Mouse (Mus musculus) kidney, embryonic 16.5 days (tissue): Measurements from ENCODE around the gene Dnm3. TPM values are rescaled to one million over a fixed set of nuclear protein-coding genes. Genes with fewer than 3 reads are reported as not detected.

ENCODE experiments used
- ATAC-seq: fragments of 200-750 bp; cut with Nextera tagmentation; 2 replicates; pipeline ENCODE4 v1.8.0; 2017; ENCODE audit warnings: moderate TSS enrichment; ENCODE audit not compliant: low FRiP score, low TSS enrichment
- H3K27ac ChIP-seq: fragments of 300-500 bp; sonication (generic); 2 replicates; pipeline ENCODE4 v1.5.1; 2014; ENCODE audit warnings: low read length
- H3K27me3 ChIP-seq: fragments of 300-500 bp; sonication (generic); 2 replicates; pipeline ENCODE4 v1.6.1; 2014; ENCODE audit warnings: low read length, control low read depth, mixed read lengths; ENCODE audit not compliant: insufficient read depth
- H3K36me3 ChIP-seq: fragments of 300-500 bp; sonication (generic); 2 replicates; pipeline ENCODE4 v1.6.1; 2014; ENCODE audit warnings: low read length, control low read depth, mixed read lengths; ENCODE audit not compliant: insufficient read depth
- H3K4me1 ChIP-seq: fragments of 300-500 bp; sonication (generic); 2 replicates; pipeline ENCODE4 v1.6.1; 2014; ENCODE audit warnings: low read length, control low read depth, mixed read lengths; ENCODE audit not compliant: insufficient read depth
- H3K4me2 ChIP-seq: fragments of 300-500 bp; sonication (generic); replicated peaks from 2 replicates; pipeline ENCODE4 v1.6.1; 2014; ENCODE audit warnings: low read depth, low read length
- H3K4me3 ChIP-seq: fragments of 300-500 bp; sonication (generic); 2 replicates; pipeline ENCODE4 v1.5.1; 2014; ENCODE audit warnings: mild to moderate bottlenecking, low read length
- H3K9ac ChIP-seq: fragments of 300-500 bp; sonication (generic); replicated peaks from 2 replicates; pipeline ENCODE4 v1.6.1; 2014; ENCODE audit warnings: low read length
- H3K9me3 ChIP-seq: fragments of 300-500 bp; sonication (generic); 2 replicates; pipeline ENCODE4 v1.6.1; 2016; ENCODE audit warnings: low read length, control low read depth
- WGBS: fragments of 180-500 bp; shearing (Covaris S2); extraction: QIAGEN DNeasy Blood & Tissue Kit; methylation state at CpG from one replicate; pipeline ENCODE4 v1.1.7; 2014; 5-methylcytosine and 5-hydroxymethylcytosine counted together
- polyA plus RNA-seq: library from polyadenylated mRNA; unstranded; fragments of >200 nt; fragmentation: Nextera tagmentation; extraction: Ambion mirVana; gene quantifications from 2 replicates; pipeline ENCODE4 v1.2.1, GENCODE M21; 2015

Dnm3 gene
- 6.8 and 8.9 TPM in 2 replicates for polyA plus RNA-seq

DNA sequence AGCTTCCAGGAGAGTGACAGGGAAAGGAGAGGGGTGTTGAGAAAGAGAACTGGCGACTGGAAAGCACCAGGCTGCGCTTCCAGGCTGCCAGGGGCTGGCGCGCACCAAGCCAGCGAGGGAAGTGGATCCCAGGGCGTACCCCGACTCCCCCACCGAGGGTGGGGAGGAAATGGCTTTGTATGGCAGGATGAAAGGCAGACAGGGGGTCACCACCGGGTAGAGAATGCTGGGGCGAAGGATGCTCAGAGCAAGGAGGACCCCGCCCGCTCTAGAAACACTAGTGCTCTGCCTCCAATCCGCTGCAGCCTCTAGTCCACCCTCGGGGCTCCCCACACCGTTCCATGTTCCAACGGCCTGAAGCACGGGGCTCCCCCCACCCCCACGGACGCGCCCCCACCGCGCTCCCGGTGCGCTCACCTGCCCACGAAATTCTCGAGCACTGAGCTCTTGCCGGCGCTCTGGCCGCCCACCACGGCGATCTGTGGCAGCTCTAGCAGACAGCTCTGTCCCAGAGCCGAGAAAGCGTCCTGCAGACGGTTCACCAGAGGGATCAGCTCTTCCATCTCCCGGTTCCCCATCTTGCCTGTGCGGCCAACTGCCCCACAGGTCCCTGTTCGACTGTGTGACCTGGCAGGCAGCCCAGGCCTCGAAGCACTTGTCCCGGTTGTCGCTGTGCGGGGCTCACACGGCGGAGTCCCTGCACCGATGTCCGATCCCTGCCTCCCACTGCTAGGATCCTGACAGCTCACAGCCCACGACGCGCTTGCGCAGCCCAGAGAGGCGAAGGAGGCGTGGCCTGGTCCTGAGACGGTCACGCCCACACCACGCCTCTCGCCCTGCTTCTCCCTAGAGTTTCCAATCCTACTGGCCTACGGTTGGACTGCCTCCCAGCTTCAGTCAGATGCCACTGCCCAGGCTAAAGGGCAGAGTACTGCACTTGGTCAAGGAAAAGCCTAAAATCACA, at the start of gene Dnm3:
Gene Dnm3 (minus strand): TSS at position 789 of the 964 bp plus-strand sequence.
- ATAC-seq, result peak; percentile 100
- Histone ChIP-seq H3K9ac (peak within 1 kb of the TSS; percentile 68), H3K4me2 (peak within 1 kb of the TSS; percentile 100), H3K27me3 (peaks cover 24% of the 10 kb centered on the region), H3K9me3 (no peaks in the 10 kb centered on the region), H3K4me3 (peak within 1 kb of the TSS; percentile 78), H3K36me3 (no peaks in the 10 kb centered on the region), H3K4me1 (peaks cover 4% of the 10 kb centered on the region; the same call in 1 of the 2 replicates), H3K27ac (no peak within 1 kb of the TSS)
- WGBS, result under 1% methylated on average over 56 of the region's 56 CpGs

DNA sequence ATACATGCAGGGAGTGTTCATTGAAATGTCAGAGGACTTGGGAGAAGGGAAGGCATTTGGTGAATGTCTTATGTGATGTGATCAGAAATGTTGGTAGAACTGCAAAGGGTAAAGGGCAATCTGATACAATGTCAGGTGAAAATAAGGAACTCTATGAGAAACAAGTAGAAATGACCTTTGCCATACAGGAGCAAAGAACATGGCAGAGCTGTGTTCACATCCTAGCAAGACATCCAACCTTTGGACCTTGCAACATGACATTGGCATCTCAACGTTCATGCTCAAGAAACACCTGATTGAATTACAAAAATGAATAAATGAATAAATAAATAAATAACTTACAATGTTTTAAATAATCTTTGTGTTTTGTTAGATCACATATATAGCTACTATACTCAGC, 37.3 kb upstream of the Dnm3 start:
- Histone ChIP-seq H3K4me3 (no peak overlapping the region), H3K4me2 (no peak overlapping the region), H3K36me3 (no peaks in the 10 kb centered on the region), H3K4me1 (no peaks in the 10 kb centered on the region), H3K9me3 (no peaks in the 10 kb centered on the region), H3K9ac (no peak overlapping the region), H3K27me3 (no peaks in the 10 kb centered on the region), H3K27ac (no peak overlapping the region)
- WGBS, result 83% methylated on average over 1 of the region's 1 CpGs
- ATAC-seq, result no peak

DNA sequence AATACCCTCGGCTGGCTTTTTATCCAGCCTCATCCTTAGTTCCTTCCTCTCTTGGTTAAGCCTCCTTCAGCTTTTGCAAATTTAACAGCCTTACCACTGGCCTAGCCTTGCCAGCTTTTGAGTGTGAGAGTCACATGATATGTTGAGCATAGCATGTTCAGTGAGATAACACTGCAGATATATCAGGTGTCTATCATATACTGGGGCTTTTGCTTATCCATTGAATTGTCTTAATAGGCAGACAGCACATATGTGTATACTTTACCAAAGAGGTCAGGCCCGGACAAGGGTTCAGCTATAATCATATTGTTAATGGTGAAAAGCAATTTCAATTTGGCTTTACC, 32.2 kb upstream of the Dnm3 start:
- no peak for ATAC-seq
- H3K9me3 ChIP-seq, result no peaks in the 10 kb centered on the region
- H3K4me3 ChIP-seq, result no peak overlapping the region
- H3K4me2 ChIP-seq, result no peak overlapping the region
- H3K27me3 ChIP-seq, result no peaks in the 10 kb centered on the region
- no peaks in the 10 kb centered on the region for H3K36me3 ChIP-seq
- WGBS, result 86% methylated on average over 2 of the region's 2 CpGs
- no peak overlapping the region for H3K27ac ChIP-seq
- no peak overlapping the region for H3K9ac ChIP-seq
- H3K4me1 ChIP-seq, result no peaks in the 10 kb centered on the region

DNA sequence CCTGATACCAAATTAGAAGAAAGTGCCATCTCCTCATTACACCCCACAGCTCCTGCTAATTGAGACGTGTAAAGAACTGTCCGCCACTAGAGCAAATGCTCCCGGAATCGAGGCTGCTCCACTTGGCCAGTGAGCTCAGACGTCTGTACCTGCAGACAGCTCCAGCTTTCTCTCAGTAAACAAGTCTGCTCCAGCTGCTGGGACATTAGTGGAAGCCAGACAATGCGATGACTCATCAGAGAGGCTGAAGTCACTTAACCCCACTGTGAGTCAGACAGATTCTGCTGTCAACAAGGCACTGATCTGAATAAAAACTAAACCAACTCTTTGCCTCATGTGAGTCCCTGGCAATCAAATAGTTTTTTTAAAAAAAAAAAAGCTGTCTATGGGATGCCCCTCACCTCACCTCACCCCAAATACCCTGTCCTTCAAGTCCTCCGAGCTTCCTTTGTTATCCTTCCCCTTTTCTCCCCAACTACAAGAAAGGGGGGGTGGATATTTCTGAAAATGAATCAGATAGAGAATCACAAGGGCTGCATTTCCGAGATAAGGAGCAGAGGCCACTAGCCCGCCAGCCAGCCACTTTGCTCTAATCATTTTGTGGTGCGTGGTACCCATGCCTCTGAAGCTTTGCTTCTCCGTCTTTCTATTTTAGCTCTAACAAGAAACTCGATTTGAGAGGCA, 31.6 kb upstream of the Dnm3 start:
- Histone ChIP-seq H3K27me3 (no peaks in the 10 kb centered on the region), H3K9ac (no peak overlapping the region), H3K4me1 (no peaks in the 10 kb centered on the region), H3K4me2 (no peak overlapping the region), H3K9me3 (no peaks in the 10 kb centered on the region), H3K4me3 (no peak overlapping the region), H3K27ac (no peak overlapping the region), H3K36me3 (no peaks in the 10 kb centered on the region)
- peak; percentile 39; the same call in 1 of the 2 replicates for ATAC-seq
- 57% methylated on average over 12 of the region's 12 CpGs for WGBS

DNA sequence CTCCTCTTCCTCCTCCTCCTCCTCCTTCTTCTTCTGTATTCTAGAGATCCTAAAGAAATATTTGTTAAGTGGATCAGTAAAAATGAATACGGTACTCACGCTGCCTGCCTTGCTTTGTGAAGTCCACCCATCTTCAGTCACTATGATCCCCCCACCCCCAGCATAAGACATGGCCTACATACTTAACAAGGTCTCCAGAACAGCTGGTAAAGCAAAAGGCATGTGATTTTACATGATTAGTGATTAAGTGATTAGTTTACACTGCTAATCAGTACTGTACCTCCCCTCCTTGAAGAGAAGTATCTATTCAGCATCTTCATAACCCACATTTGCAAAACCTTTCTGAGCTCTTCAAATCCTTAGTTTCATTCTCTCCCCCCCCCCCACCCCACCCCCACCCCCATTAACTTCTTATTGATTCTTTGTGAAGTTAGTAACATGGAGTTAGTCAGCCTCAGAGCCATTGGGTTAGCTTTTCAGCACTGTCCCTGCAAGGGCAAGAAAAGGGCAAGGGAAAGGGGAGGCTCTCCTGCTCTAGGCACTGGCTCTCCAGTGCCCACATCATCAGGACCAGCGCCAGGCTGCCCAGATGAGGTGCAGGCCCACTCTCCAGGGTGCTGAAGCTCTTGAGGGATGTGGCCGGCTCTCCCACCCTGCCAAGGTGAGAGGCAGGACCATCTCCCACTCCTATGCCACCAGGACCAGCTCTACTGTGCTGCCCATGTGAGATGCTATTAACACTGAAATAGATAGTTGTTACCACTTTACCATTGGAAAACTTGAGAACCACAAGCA, 30.6 kb upstream of the Dnm3 start:
- no peak overlapping the region for H3K27ac ChIP-seq
- ATAC-seq, result no peak
- WGBS, result 67% methylated on average over 4 of the region's 4 CpGs
- no peaks in the 10 kb centered on the region for H3K4me1 ChIP-seq
- no peaks in the 10 kb centered on the region for H3K27me3 ChIP-seq
- H3K36me3 ChIP-seq, result no peaks in the 10 kb centered on the region
- no peak overlapping the region for H3K9ac ChIP-seq
- H3K4me2 ChIP-seq, result no peak overlapping the region
- H3K9me3 ChIP-seq, result no peaks in the 10 kb centered on the region
- H3K4me3 ChIP-seq, result no peak overlapping the region

GRCm38 (mm10) chr1:162506516-162506915, 28.7 kb upstream of the Dnm3 start:
- Histone ChIP-seq H3K27me3 (no peaks in the 10 kb centered on the region), H3K4me2 (no peak overlapping the region), H3K9me3 (no peaks in the 10 kb centered on the region), H3K4me1 (no peaks in the 10 kb centered on the region), H3K9ac (no peak overlapping the region), H3K4me3 (no peak overlapping the region), H3K27ac (no peak overlapping the region), H3K36me3 (no peaks in the 10 kb centered on the region)
- WGBS, result 83% methylated on average over 4 of the region's 4 CpGs
- no peak for ATAC-seq

GRCm38 (mm10) chr1:162505649-162506048, 27.8 kb upstream of the Dnm3 start:
- Histone ChIP-seq H3K27me3 (no peaks in the 10 kb centered on the region), H3K4me3 (no peak overlapping the region), H3K27ac (no peak overlapping the region), H3K36me3 (no peaks in the 10 kb centered on the region), H3K9ac (no peak overlapping the region), H3K9me3 (no peaks in the 10 kb centered on the region), H3K4me1 (no peaks in the 10 kb centered on the region), H3K4me2 (no peak overlapping the region)
- 82% methylated on average over 6 of the region's 6 CpGs for WGBS
- no peak for ATAC-seq

DNA sequence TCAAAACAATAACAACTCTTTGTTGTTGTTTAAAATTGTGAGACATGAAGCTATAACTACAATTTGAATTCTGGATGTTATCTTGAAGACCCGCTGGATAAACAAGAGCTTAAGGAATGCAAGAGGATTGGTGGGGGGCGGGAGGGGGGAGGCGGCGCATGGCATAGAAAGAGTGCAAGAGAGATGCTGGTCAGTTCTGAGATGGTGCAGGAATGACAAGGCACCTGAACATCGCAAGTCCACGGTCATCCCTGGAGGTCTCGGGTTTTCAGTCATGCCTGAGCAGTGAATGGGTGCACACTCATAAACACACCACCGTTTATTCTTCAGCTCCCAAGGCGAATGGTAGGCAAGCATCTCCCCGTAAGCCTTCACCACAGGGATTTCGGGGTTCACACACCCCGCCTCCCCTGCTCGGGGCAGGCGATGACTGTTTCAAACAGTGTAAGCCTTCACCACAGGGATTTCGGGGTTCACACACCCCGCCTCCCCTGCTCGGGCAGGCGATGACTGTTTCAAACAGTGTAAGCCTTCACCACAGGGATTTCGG, 1.2 kb downstream of the Dnm3 start:
- Histone ChIP-seq H3K9me3 (no peaks in the 10 kb centered on the region), H3K36me3 (no peaks in the 10 kb centered on the region), H3K4me1 (peaks cover 4% of the 10 kb centered on the region; the same call in 1 of the 2 replicates), H3K27me3 (peaks cover 24% of the 10 kb centered on the region), H3K4me2 (peak overlapping the region; percentile 100), H3K9ac (peak overlapping the region; percentile 68; the same call in 1 of the 2 replicates), H3K27ac (no peak overlapping the region), H3K4me3 (peak overlapping the region; percentile 78)
- no peak for ATAC-seq
- WGBS, result 3% methylated on average over 19 of the region's 19 CpGs

DNA sequence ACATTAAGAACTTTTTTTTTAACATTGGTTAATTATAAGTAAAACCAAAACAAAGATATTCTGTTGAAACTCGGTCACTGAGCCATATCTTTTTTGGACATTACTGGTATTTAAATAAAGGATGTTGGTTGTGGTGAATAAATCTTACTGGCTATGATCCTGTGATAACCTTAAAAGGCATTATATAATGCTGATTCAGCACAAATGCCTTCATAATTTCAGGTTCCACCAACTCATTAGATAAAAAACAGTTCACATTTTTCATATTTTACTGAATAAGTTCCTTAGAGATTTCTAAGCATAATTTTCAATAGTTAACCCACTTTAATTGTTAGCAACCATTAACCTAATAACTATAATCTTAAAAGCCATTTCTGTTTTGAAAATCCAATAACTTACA, 4.9 kb downstream of the Dnm3 start:
- Histone ChIP-seq H3K27me3 (peaks cover 19% of the 10 kb centered on the region), H3K4me2 (no peak overlapping the region), H3K4me1 (peaks cover 4% of the 10 kb centered on the region; the same call in 1 of the 2 replicates), H3K4me3 (no peak overlapping the region), H3K27ac (no peak overlapping the region), H3K36me3 (no peaks in the 10 kb centered on the region), H3K9ac (no peak overlapping the region), H3K9me3 (no peaks in the 10 kb centered on the region)
- no peak for ATAC-seq
- WGBS, result 76% methylated on average over 1 of the region's 1 CpGs
